Mouse (Mus musculus) neural tube, embryonic 11.5 days (tissue): ENCODE results near the gene Ptpra. TPM values are rescaled to one million over a fixed set of nuclear protein-coding genes. Genes with fewer than 3 reads are reported as not detected.

Experiments
- ATAC-seq: fragments of 200-750 bp; cut with Nextera tagmentation; 2 replicates; pipeline ENCODE4 v1.8.0; 2017; ENCODE audit warnings: moderate number of reproducible peaks, mild to moderate bottlenecking, moderate TSS enrichment, moderate library complexity; ENCODE audit not compliant: insufficient read depth, low FRiP score, low TSS enrichment
- DNase-seq: peaks from one replicate; pipeline ENCODE4 v3.0.0-alpha.2; 2015; ENCODE audit warnings: low spot score
- H3K27ac ChIP-seq: fragments of 300-500 bp; sonication (generic); 2 replicates; pipeline ENCODE4 v1.5.1; 2014; ENCODE audit warnings: low read depth, mild to moderate bottlenecking, low read length
- H3K27me3 ChIP-seq: fragments of 300-500 bp; sonication (generic); 2 replicates; pipeline ENCODE4 v1.6.1; 2014; ENCODE audit warnings: mild to moderate bottlenecking, low read length, mixed read lengths; ENCODE audit not compliant: control insufficient read depth, insufficient read depth
- H3K36me3 ChIP-seq: fragments of 300-500 bp; sonication (generic); 2 replicates; pipeline ENCODE4 v1.6.1; 2014; ENCODE audit warnings: mild to moderate bottlenecking, low read length, moderate library complexity, mixed read lengths; ENCODE audit not compliant: control insufficient read depth, insufficient read depth
- H3K4me1 ChIP-seq: fragments of 300-500 bp; sonication (generic); 2 replicates; pipeline ENCODE4 v1.6.1; 2014; ENCODE audit warnings: low read length, mixed read lengths; ENCODE audit not compliant: control insufficient read depth, insufficient read depth
- H3K4me2 ChIP-seq: fragments of 300-500 bp; sonication (generic); 2 replicates; pipeline ENCODE4 v1.6.1; 2014; ENCODE audit warnings: low read depth, mild to moderate bottlenecking, moderate library complexity
- H3K4me3 ChIP-seq: fragments of 300-500 bp; sonication (generic); 2 replicates; pipeline ENCODE4 v1.5.1; 2014; ENCODE audit warnings: low read depth, low read length
- H3K9ac ChIP-seq: fragments of 300-500 bp; sonication (generic); 2 replicates; pipeline ENCODE4 v1.6.1; 2014; ENCODE audit warnings: mild to moderate bottlenecking, low read length
- H3K9me3 ChIP-seq: fragments of 300-500 bp; sonication (generic); 2 replicates; pipeline ENCODE4 v1.6.1; 2016; ENCODE audit warnings: low read length; ENCODE audit not compliant: control insufficient read depth
- WGBS: fragments of 180-500 bp; shearing (Covaris S2); extraction: QIAGEN DNeasy Blood & Tissue Kit; methylation state at CpG from one replicate; pipeline ENCODE4 v1.1.7; 2014; 5-methylcytosine and 5-hydroxymethylcytosine counted together
- polyA plus RNA-seq: library from polyadenylated mRNA; unstranded; fragments of >200 nt; fragmentation: Nextera tagmentation; extraction: Ambion mirVana; gene quantifications from 2 replicates; pipeline ENCODE4 v1.2.1, GENCODE M21; 2014

Ptpra gene
- polyA plus RNA-seq: 103 and 105 TPM in 2 replicates

DNA sequence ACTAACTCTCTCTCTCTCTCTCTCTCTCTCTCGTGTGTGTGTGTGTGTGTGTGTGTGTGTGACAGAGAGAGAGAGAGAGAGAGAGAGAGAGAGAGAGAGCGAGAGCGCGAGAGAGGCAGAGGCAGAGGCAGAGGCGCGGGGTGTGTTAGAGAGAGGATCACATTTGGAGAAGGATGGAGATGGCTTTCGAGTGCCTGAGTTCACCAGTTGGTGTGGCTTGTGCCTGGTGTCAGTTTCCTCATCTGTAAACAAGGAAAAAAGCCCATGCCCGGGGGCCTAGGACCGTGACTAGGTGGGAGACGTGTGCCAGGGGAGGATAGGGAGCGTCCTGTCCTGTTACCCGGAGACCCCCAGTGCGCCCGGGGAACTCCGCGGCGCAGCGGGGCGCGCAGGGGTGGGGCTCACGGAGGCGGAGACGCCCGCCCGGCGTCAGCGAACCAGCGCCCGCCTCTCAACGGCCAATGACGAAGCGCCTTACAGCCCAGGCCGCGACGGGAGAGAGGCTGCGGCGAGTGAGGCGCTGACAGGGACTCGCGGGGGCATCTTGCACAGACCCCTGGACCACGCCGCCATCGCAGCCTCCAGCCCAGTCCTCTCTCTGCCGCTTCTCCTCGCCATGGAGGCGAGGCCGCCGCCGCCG is at the start of gene Ptpra:
Gene Ptpra, plus strand, starts transcription at position 485 of the 640 bp plus-strand sequence.
- DNase-seq (peak; percentile 93), ATAC-seq (peak; percentile 95)
- no peaks in the 10 kb centered on the region for H3K36me3 ChIP-seq
- peak within 1 kb of the TSS; percentile 82 for H3K4me2 ChIP-seq
- H3K27ac ChIP-seq: peak within 1 kb of the TSS; percentile 72; the same call in 1 of the 2 replicates
- peak within 1 kb of the TSS; percentile 87 for H3K9ac ChIP-seq
- H3K9me3 ChIP-seq: no peaks in the 10 kb centered on the region
- H3K27me3 ChIP-seq: 0 out of 2 replicates have a peak, but pooled peaks cover 3% of the 10 kb centered on the region
- peaks cover 9% of the 10 kb centered on the region for H3K4me1 ChIP-seq
- H3K4me3 ChIP-seq: peak within 1 kb of the TSS; percentile 92
- WGBS: under 1% methylated on average over 42 of the region's 50 CpGs

DNA sequence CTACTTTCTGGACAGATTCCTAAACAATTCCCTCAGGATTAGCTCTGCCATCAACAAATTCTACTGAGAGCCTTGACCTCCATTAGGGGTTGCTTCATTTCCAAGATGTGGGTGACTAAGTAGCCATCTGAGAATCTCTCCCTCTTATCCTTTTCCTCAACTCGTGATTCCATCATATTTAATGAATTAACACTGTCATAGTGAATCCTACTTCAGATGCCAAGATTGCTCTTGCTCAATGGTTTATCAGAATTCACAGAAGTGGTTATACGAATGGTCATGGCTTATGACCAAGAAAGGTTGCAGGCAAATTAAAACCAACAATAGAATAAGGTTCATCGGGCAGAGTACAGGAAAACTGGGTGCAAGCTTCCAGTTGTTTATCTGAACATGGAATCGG is 48.2 kb upstream of the Ptpra start:
- 88% methylated on average over 4 of the region's 4 CpGs for WGBS
- H3K9ac ChIP-seq: no peak overlapping the region
- DNase-seq (no peak), ATAC-seq (no peak)
- no peak overlapping the region for H3K4me2 ChIP-seq
- peaks cover 5% of the 10 kb centered on the region for H3K4me1 ChIP-seq
- no peak overlapping the region for H3K4me3 ChIP-seq
- no peak overlapping the region for H3K27ac ChIP-seq
- H3K27me3 ChIP-seq: no peaks in the 10 kb centered on the region
- no peaks in the 10 kb centered on the region for H3K36me3 ChIP-seq
- no peaks in the 10 kb centered on the region for H3K9me3 ChIP-seq

DNA sequence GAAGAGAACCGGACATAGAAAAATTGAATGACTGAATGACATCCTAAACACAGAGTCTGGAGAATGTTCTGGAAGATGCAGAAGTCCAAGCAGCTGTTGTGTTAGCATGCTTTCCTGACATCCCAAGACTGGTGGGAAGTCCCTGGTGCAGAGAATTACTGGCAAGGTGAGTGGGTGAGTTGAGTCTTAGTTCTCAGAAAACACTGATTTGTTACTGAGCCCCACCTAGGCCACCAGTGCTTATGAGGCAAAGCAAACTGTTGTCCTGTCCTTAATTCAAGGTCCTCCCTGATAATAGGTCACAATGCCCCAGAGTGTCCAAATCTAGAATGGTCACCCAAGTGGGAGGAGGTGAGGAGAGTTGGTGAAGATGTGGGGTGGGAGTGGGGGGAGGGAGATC is 45.1 kb upstream of the Ptpra start, which contains the start of the genes Gm28372 and 1700020A23Rik:
Gene Gm28372, plus strand, starts transcription at position 301 of the 400 bp plus-strand sequence.
Gene 1700020A23Rik, plus strand, starts transcription at position 321 of the 400 bp plus-strand sequence.
- Histone ChIP-seq H3K27ac (no peak within 1 kb of the TSS), H3K36me3 (no peaks in the 10 kb centered on the region), H3K9ac (no peak within 1 kb of the TSS), H3K4me1 (no peaks in the 10 kb centered on the region), H3K4me3 (no peak within 1 kb of the TSS), H3K9me3 (no peaks in the 10 kb centered on the region), H3K4me2 (no peak within 1 kb of the TSS), H3K27me3 (no peaks in the 10 kb centered on the region)
- ATAC-seq (no peak), DNase-seq (no peak)
- WGBS: 93% methylated on average over 1 of the region's 1 CpGs

DNA sequence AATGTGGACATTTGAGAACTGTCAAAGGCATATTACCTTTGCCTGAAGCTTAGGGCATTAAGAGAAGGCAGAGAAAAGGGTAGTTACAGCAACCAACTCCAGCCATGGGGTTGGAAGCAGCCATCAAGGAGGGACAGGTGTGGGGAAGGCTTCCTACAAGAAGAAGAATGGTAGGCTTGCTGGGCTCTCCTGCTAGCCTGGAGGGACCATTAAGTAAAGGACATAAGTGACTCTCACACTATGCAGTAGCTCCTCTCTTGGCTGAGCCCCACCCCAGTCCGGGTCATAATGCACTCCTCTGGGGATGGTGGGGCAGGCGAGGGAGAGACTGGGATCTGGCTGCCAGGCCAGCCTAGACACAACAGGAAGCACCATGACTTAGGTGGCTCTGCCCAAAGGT is 43.9 kb upstream of the Ptpra start, which contains the start of gene Tmem239:
Gene Tmem239, plus strand, starts transcription at position 301 of the 400 bp plus-strand sequence.
- H3K4me3 ChIP-seq: no peak within 1 kb of the TSS
- H3K27ac ChIP-seq: no peak within 1 kb of the TSS
- DNase-seq (no peak), ATAC-seq (no peak)
- no peaks in the 10 kb centered on the region for H3K36me3 ChIP-seq
- no peaks in the 10 kb centered on the region for H3K27me3 ChIP-seq
- no peak within 1 kb of the TSS for H3K4me2 ChIP-seq
- H3K9me3 ChIP-seq: no peaks in the 10 kb centered on the region
- H3K4me1 ChIP-seq: no peaks in the 10 kb centered on the region
- no peak within 1 kb of the TSS for H3K9ac ChIP-seq
- WGBS: 69% methylated on average over 2 of the region's 2 CpGs

DNA sequence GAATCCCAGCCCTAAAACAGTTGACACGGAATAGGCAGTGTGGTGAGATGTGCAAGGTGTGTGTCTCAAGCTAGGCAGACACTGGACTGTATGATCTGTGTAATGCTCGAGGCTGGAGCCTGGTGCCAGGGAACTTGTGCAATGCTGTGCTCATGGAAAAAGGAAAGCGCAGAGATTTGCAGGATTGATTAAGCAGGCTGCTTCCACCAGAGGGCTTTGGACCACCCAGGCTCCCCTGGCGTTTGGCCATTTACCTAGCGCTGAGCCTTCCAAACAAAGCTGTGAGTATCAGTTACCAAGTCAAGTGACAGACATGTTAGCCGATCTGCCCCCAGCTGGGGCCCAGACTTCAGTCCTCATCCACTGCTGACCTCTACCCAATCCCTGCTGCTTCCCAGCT is 41.9 kb upstream of the Ptpra start:
- H3K9me3 ChIP-seq: no peaks in the 10 kb centered on the region
- no peak for ATAC-seq
- no peaks in the 10 kb centered on the region for H3K27me3 ChIP-seq
- peak; percentile 43 for DNase-seq
- WGBS: 28% methylated on average over 6 of the region's 6 CpGs
- H3K36me3 ChIP-seq: no peaks in the 10 kb centered on the region
- H3K4me1 ChIP-seq: no peaks in the 10 kb centered on the region
- no peak overlapping the region for H3K4me2 ChIP-seq
- H3K9ac ChIP-seq: no peak overlapping the region
- no peak overlapping the region for H3K27ac ChIP-seq
- no peak overlapping the region for H3K4me3 ChIP-seq

DNA sequence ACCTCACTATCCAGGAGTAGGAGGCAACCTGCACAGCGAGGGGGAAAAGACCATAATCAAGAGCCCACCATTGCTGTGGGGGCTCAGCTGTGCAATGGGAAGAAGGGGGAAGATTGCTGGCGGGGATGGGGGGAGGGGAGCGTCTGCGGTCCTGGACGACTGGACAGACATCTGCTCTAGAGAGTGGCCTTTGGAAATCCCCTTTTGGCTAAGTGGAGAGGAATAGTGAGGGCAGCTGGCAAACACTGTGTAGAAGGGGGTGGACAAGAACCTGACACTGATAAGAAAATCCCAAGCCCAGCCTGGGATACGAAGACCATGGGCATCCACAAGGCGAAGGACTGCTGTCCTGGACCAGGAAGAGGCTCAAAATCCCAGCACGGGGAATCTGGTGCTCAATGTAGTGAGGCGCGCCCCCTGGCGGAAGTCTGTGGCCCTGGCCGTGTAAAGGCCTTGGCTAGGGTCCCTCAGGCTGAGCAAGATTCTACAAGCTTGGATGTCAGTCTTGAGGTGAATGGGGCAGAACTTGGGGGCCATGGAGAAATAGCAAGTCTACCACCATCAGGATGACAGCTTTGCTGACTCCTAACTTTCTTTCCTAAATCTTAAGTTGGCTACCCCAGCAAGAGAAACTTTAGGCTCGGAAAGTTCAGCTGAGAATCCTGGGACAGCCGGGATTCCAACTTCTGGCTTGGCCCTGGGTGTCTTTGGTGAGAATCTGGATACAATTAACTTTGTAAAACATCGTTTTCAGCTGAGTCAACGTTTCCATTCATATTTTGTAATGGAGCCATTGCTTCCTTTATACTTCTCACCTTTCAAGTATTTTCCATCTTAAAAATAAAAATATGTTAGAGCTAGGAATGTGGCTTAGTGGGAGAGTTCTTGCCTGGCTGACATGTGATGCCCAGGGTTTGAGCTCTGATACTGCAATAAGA is 38.3 kb upstream of the Ptpra start:
- peak; percentile 87 for DNase-seq
- ATAC-seq: peak; percentile 58; the same call in 1 of the 2 replicates
- 42% methylated on average over 16 of the region's 16 CpGs for WGBS

DNA sequence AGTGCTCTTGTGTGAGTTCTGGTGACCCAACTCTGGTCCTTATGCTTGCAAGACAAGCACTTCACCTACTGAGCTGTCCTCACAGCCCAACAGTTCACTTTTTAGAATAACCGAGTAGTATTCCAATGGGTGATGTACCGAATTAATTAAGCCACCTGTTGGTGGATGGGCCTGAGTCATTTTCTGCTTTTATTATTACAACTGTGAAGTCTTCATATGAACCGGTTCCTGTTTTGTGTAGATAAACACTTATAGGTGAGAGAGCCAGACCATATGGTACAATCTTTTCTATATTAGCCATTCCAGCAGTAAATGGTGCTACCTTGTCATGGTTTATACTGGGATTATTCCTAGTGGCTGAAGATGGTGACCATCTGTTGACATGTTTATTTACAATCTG is 37.3 kb upstream of the Ptpra start:
- Histone ChIP-seq H3K4me2 (no peak overlapping the region), H3K36me3 (no peaks in the 10 kb centered on the region), H3K27me3 (no peaks in the 10 kb centered on the region), H3K27ac (no peak overlapping the region), H3K9me3 (no peaks in the 10 kb centered on the region), H3K4me1 (no peaks in the 10 kb centered on the region), H3K9ac (no peak overlapping the region), H3K4me3 (no peak overlapping the region)
- no peak for DNase-seq
- WGBS: 83% methylated on average over 3 of the region's 3 CpGs
- ATAC-seq: no peak

More for the DNA sequence above, 38.3 kb upstream of the Ptpra start:
- no peak overlapping the region for H3K4me3 ChIP-seq
- H3K4me1 ChIP-seq: no peaks in the 10 kb centered on the region
- H3K27me3 ChIP-seq: no peaks in the 10 kb centered on the region
- H3K9me3 ChIP-seq: no peaks in the 10 kb centered on the region
- no peak overlapping the region for H3K27ac ChIP-seq
- H3K4me2 ChIP-seq: no peak overlapping the region
- H3K36me3 ChIP-seq: no peaks in the 10 kb centered on the region
- H3K9ac ChIP-seq: no peak overlapping the region

DNA sequence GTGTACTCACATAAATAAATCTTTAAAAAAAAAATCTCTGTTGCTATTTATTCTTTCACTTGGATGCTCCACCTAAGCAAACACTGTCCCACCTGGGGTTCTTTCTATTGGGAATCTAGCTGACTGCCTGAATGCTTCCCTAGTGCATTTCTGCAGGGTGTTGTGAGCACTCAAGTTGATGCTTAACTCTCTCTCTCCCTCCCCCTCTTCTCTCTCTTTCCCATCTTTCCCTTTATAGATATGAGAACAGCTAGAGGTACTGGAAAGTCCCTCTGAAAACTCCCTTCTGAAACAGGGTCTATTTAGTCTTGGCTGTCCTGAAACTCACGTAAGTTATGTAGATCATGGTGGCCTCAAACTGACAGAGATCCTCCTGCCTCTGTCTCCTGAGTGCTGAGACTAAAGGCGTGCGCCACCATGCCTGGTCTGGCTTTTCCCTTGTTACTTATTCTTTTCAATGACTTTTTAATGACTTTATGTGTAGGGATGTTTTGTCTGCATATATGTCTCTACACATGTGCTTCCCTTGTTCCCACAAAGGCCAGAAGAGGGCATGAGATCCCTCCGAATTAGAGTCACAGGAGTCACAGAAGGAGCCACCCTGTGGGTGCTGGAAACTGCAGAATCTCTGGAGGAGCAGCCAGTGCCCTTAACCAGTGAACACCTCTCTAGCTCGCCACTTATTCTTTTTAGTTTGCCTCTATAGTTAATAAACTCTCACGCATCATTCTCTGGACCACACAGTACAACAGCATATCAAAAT is 35.8 kb upstream of the Ptpra start:
- H3K27me3 ChIP-seq: no peaks in the 10 kb centered on the region
- no peaks in the 10 kb centered on the region for H3K4me1 ChIP-seq
- no peak overlapping the region for H3K4me3 ChIP-seq
- DNase-seq (no peak), ATAC-seq (no peak)
- 76% methylated on average over 6 of the region's 6 CpGs for WGBS
- no peak overlapping the region for H3K4me2 ChIP-seq
- no peak overlapping the region for H3K27ac ChIP-seq
- no peaks in the 10 kb centered on the region for H3K36me3 ChIP-seq
- H3K9me3 ChIP-seq: no peaks in the 10 kb centered on the region
- H3K9ac ChIP-seq: no peak overlapping the region
